Mouse (Mus musculus) cerebellum, adult 9-10 months (tissue): ENCODE results near the gene Letm1.

Experiments used
- DNase-seq: peaks from one replicate; pipeline ENCODE4 v3.0.0; 2022

Gene Letm1

DNA sequence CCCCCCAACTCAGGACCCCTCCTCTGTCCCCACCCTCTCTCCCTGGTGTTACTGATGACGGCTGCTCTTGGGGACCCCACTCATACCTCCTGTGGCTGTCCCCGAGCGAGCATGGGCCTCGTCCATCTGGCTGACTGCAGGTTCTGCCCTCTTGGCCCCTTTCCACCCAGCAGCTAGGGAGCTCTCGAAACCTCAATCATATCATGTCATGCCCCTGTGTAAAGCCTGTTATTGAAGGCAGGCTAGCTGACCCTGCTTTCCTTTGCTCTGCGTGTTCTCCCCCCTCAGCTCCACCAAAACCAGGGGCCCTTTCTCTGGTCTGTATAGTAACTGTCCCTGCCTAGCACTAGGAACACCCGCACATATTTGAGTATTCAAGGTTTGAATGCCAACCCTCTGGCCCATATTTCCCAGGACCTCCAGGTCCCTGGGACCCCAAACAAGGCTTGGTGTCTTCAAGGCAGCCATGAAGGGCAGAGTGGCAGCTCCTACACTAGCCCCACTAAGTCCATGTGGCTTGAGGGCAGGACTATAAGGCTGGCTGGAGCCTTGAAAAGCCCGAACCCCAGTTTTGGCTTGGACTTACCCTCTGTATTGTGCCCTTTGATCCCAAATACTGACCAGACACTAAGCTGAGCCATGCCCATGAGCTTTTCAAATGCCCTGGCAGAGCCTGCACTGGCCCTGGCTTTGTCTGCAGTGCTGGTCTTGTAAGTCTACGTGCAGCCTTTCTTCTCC is 76.8 kb downstream of the Letm1 start:
- peak; percentile 21 for DNase-seq

DNA sequence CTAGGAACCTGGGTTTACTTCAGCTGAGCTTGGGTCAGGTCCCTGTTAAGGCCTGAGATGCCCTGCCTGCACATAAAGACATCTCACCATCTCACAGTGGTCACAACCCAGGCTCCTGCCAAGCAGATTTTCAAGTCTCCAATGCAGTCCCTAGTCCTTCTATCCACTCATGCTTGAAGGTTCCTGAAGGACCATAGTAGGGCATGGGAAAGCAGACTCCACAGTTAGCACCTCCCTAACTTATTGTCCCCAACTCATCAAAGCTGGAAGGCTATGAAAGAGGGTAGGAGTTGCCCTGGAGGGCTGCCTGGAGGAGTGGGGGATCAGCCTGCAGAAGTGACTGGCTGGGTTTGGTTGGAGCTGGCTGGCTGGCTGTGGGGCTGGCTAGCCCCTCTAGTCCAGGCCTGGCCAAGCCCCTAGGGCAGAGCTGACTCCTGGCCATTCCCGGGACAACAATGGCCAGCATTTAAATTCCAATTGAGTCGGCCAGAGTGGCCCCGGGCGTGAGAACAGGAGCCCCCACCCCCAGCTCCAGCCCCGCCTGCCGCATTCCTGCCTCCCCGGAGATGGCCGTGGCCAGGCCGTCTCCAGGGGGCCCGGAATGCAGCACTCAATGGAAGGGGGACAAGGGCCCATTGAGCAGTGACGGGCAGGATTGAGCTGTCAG is 77.5 kb downstream of the Letm1 start:
- DNase-seq: peak; percentile 29

DNA sequence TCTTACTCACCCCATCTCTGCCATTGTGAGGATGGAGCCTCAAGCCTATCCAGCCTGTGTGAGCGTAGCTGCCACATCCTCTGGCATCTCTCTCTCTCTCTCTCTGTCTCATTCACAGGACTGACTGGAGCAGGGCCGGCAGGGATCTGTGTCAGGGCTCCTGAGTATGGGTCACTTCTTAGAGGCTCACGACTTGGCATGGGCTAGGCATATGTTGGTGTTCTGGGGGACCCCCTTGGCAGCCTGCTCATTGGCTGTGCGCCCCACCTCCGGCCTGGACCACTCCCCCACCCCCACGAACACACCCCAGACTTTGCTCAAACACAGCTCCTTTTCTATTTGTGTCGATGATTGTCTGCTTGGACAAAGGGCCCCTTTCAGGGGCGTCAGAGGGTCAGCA is 78.6 kb downstream of the Letm1 start:
- DNase-seq: no peak

DNA sequence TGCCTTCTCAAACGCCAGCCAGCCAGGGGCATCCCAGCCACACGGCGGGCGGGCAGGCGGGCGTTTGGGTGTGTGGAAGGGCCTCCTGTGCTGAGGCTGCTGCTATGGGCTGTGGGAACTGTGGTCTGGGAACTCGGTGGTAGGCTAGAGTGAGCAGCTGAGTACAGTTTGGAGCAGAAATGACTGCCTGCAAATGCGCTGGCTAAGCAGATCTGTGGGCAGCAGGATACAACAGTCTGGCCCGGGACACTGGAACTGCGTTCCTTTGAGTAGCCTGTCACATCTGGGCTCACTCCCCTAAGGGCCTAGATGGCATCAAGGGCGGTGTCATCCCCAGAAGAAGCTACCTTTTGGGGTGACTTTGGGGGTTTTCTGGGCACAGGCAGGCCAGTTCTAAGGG is 80.8 kb downstream of the Letm1 start:
- DNase-seq: no peak

DNA sequence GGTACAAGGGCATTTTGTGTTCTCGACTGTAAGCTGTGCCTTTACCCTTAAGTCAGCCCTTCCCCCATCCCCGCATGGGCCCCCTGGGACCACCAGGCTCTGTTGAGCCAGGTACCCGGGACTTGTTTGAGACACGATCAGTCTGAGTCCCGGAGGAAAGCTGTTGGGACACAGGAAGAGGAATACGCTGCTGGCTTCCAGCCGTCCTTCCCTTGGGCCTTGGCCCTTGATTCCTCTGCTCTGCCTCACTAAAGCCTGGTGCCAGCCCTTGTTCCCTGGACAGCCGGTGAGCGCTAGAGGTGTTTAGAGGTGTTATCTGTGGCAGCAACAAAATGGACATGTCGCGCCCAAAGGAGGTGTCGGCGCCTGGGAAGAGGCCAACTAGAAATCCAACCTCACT is 82.6 kb downstream of the Letm1 start:
- DNase-seq: no peak

DNA sequence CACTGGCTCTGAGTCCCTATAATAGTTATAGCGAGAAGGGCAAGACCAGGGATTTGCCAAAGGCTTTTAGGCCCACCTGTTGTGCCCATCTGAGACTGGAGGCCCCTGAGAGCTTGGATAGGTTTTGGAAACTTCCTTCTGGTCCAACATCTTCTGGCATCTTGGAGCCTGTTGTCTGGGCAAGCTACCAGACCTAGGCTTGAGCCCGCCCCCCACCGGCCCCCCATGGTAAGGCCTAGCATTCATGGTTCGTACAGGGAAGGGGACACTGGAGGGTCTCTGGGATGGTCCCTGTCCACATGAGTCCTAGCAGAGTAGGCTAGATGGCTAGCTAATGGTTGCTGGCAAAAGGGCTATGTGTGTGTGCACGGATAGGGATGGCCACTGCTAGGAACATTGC is 83.9 kb downstream of the Letm1 start:
- DNase-seq: no peak

DNA sequence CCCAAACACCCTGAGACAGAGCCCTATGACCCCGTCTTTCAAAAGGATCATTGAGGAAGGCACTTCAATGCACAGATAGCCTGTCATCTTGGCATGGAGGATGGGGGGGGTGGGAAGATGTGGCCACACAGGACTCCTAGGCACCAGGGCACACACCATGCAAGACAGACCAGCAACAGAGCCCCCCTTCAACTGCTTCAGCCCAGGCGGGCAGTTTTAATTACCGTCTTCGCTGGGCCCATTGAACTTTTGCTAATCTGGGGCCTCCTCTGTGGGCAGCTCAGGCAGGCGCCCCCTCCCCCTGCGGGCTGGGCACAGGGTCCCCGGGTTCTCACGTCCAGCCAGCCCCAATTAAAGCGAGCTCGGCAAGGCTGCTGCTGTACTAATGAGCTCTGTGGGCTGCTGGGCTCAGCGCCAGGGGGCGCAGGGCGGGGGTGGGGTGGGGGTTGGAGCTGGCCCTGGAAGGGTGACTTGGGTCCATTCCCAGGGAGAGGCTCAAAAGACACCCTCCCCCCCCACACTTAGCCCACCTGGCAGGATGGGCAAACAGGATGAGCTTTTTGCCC is 84.6 kb downstream of the Letm1 start:
- DNase-seq: no peak

DNA sequence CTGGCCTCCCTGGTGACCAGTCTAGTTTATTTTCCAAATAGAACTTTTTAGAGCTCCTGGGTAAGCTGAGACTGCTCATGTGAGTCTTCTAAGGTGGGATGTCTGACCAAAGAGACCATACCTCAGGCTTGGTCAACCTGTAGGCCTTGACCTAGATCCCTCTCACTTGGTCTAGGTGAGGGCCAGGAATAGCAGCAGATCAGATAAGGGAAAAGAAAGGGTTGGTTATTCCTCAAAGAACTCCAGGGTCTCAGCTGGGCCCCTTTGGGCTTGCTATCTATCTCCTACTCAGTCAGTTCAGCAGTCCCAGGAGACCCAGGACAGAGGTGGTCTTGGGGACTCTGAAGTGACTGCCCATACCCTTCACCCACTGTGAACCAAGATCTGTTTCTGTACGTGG is 85.1 kb downstream of the Letm1 start:
- no peak for DNase-seq

DNA sequence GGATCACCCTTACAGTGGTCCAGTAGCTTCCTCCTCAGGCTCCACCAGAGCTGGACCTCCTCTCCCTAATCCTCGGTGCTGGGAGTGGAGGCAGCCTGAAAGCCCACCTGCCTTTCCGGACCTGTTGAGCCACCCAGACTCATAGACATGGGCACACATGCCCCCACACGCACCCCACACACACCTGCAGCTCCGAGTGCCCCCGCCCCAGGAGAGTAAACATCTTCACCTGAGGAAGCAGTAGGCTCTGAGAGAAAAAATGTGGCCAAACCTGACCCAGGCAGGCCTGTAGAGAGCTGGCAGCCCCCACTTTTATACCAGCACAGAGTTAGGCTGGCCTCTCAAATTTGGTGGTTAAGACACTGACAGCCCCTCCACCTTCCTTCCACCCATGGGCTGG is 86.2 kb downstream of the Letm1 start:
- DNase-seq: no peak

DNA sequence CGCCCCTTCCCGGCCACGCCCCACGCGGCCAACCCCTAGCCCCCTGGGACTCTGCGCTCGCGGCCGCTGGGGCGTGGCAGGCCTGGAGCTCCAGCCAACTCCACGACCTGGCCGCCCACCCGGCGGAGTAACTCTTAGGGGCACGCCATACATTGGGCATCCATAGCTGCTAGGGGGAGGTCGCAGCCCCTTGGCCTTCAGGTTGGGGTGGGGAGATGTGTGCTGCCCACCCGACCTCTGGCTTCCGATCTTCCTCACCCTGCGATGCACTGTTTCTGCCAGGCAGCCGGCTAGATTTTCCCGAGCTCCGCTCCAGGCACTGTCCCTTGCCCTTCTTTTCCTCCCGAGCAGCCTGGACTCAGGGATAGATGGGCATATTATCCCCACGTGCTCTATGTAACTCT is 86.9 kb downstream of the Letm1 start:
- DNase-seq: no peak

DNA sequence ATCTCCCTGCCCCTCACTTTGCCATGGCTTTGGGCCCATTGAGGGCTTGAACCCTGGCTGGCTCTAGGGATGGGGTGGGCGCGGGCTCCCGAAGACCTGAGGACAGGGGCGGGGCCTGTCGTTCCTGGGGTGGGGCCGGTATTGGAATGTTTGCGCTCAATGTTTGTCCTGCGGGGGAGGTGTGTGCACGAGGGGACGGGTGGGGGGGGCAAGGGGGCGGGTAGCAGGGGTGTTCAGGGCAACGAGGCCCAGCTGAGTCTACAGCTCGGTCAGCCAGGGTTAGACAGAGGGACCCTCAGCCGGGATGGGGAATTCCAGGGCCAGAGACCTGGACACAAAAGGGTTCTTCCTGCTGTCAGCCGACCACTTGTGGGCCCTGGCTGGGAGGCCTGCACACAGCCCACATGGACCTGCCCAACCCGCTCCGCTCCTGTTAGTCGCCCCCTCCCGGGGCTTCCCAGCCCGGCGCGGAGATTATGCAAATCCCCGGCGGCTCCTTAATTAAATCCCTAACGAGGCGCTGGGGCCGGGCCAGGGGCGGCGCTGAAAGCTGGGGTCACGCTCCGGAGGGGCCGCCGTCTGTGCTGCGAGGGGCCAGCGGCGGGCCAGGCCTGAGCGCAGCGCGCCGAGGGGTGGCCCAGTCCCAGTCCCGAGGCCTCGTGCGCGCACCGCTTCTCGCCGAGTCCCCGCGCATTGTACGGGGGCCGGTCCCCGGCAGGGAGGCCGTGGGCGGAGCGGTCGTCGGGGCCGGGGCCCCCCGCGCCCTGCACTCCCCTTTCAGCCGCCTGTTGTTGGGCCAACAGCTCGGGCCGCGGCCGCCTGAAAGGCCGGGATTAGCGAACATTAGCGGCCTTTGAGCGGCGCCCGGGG is 87.5 kb downstream of the Letm1 start:
- DNase-seq: no peak

DNA sequence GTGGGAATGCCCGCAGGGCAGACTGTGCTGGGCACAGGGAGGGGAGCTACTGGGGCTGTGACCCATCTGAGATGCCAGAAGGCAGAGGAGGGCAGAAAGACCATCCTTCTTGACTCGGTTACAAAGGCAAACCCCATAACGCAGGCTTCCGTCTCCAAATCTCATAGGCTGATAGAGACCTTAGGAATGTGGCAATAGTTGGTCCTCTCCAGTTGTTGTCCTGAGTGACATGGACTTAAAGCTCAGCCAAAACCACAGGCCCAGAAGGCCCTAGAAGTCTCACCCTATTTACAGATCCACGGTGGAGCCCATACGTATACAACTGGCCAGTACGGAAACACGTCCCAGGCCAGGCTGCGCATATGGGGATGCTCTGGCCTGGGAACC is 88.2 kb downstream of the Letm1 start:
- DNase-seq: no peak

DNA sequence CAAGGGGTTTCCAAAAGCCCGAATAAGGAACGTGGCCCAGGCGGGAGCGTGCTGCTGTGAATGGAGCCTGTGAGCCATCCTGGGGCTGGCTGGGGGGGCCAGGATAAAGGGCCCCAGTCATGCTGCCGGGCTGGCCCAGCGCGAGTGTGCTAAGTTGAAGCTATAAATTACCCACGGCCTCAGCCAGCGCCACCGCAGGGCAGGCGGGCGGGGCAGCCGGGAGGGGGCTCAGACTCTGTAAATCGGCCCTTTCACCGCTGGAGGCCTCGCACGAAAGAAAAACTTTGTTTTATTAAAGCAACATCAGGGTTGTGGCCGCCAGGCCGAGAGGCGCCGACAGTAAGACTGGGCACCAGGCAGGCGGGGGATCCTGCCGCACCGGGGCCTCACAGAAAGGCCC is 90.2 kb downstream of the Letm1 start:
- DNase-seq: no peak

DNA sequence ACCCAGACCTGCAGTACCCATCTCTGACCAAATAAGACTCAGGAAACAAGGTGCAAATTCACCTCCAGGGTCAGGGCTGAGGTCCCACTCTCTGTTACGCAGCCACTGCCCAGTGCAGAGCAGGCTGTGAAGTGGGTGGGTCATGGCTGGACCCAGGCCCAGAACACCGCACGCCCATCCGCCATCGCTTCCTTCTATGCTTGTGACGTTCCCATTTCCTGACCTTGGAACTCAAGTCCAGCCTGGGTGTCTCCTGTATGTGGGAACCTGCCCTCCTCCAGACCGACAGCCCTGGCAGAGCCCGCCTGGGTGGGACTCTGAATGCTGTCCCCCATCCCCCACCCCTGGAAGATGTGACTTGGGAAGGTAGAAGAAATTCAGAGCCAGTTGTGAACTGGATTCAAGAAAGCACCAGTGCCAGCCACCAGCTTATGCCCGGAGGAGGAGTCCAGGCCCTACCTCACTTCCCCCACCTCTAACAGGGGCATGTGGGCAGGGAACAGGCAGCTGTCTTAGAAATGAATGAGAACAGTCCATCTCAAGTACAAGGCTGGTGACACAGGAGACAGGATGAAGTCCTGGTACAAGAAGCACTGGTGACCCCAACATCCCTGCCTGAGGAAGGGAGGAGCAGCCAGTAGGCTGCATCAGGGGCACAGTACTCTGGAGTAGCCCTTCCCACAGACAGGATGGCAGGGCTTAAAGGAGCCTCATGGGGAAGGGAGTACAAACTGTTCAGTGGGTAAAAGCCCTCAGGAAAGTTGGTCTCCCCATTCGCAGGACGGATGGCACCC is 92.6 kb downstream of the Letm1 start:
- DNase-seq: no peak
